Mouse (Mus musculus) left cerebral cortex, adult 2 months (tissue): ENCODE results near the gene Cts3. TPM values are rescaled to one million over a fixed set of nuclear protein-coding genes. Genes with fewer than 3 reads are reported as not detected.
"Not testable (repeated sequence)": the region's sequence is repeated elsewhere in the genome, so short reads cannot be mapped to it uniquely, and the experiment has no call there.

Source experiments
- DNase-seq, 2 experiments: peaks; one replicate each; pipeline ENCODE4 v3.0.0; 2021 to 2022; ENCODE audit warnings: low spot score in 2 of 2, mixed read lengths in 1 of 2; ENCODE audit errors: extremely low spot score in 1 of 2
- H3K27ac ChIP-seq: fragments of 200-600 bp; 2 replicates; pipeline ENCODE4 v1.8.1; 2022
- H3K4me3 ChIP-seq: fragments of 200-600 bp; 2 replicates; pipeline ENCODE4 v1.8.1; 2022
- CTCF ChIP-seq: fragments of 200-600 bp; IDR thresholded peaks from 2 replicates; pipeline ENCODE4 v1.8.1; 2022; ENCODE audit warnings: antibody characterized with exemption, mild to moderate bottlenecking, moderate library complexity
- intact Hi-C: fragments of 180-260 bp; cut with DNase I; formaldehyde crosslinking; loops from one replicate; pipeline ENCODE4 v1.15.1; 2025
- long read RNA-seq, 2 experiments: library from polyadenylated mRNA; stranded (forward); transcript quantifications; one replicate each; pipeline ENCODE4 v2.0.0; 2021; ENCODE audit warnings: borderline mapping rate in 2 of 2
- total RNA-seq, 2 experiments: library from RNA; stranded (reverse); gene quantifications; 2 replicates each; pipeline ENCODE4 v1.2.3; 2021

Cts3 gene
- not detected for total RNA-seq
- long read RNA-seq, experiment 1: 0 reads
- long read RNA-seq, experiment 2: 0 reads

DNA sequence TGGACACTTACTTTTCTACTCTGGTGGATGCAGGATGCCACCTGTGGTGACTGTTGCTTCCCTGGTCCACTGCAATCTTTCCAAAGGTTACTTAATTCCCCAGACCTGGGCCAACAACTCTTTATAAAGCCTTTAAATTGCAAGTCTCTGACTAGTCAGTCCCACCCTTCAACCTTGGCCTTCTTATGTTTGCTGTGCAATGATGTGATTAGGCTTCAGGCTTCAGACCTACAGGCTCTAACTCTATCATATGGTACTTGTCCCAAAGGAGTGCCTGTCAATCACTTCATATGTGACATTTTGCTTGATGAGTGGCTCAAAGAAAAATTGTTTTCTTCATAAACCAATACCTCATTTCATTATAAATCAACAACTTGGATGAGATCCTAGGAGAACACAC lies at the start of gene Cts3:
Gene Cts3 (minus strand): TSS at position 101 of the 400 bp plus-strand sequence.
- TF ChIP-seq CTCF: no peak
- intact Hi-C loops: no loop called here
- no peak for DNase-seq
- Histone ChIP-seq H3K4me3 (no peak within 1 kb of the TSS), H3K27ac (no peak within 1 kb of the TSS)

- H3K4me3 ChIP-seq, H3K27ac ChIP-seq, DNase-seq: not testable (repeated sequence)
- intact Hi-C loops: loop anchor here (5.0 kb wide), 1 partner anchor 76 kb away; no protein-coding TSS in a partner anchor
These were observed 1.9 kb downstream of the Cts3 start, which contains the start of gene Gm49352 for GRCm38 (mm10) chr13:61568074-61568473. Gm49352 (minus strand) TSS chr13:61568174.

GRCm38 (mm10) chr13:61541631-61542030 lies 28.3 kb downstream of the Cts3 start, which contains the start of gene Ctsm:
Ctsm (minus strand) TSS chr13:61541839.
- Histone ChIP-seq H3K4me3 (no peak within 1 kb of the TSS), H3K27ac (no peak within 1 kb of the TSS)
- no peak for TF ChIP-seq CTCF
- no peak for DNase-seq
- intact Hi-C loops: no loop called here

Other genes with a start within 250 kb of the Cts3 start
- gene Cts7, start 211.9 kb downstream of the Cts3 start, total RNA-seq: not detected
- not detected for gene Ctsm, start 28.3 kb downstream of the Cts3 start, total RNA-seq
- gene Gm49352, start 2.0 kb downstream of the Cts3 start, total RNA-seq: not detected